Mouse (Mus musculus) hindbrain, embryonic 12.5 days (tissue): Measurements from ENCODE around the gene Kcnh4. TPM values are rescaled to one million over a fixed set of nuclear protein-coding genes. Genes with fewer than 3 reads are reported as not detected.
A peak's percentile ranks its signal among the peaks of the same experiment; 100 is the strongest.

Experiments
- ATAC-seq: fragments of 200-750 bp; cut with Nextera tagmentation; 2 replicates; pipeline ENCODE4 v1.8.0; 2017; ENCODE audit warnings: moderate TSS enrichment; ENCODE audit not compliant: low FRiP score
- H3K27ac ChIP-seq: fragments of 300-500 bp; sonication (generic); 2 replicates; pipeline ENCODE4 v1.5.1; 2016; ENCODE audit warnings: mild to moderate bottlenecking
- H3K27me3 ChIP-seq: fragments of 300-500 bp; sonication (generic); 2 replicates; pipeline ENCODE4 v1.6.1; 2016; ENCODE audit warnings: mild to moderate bottlenecking
- H3K36me3 ChIP-seq: fragments of 300-500 bp; sonication (generic); 2 replicates; pipeline ENCODE4 v1.6.1; 2016; ENCODE audit warnings: mild to moderate bottlenecking
- H3K4me1 ChIP-seq: fragments of 300-500 bp; sonication (generic); 2 replicates; pipeline ENCODE4 v1.6.1; 2016
- H3K4me2 ChIP-seq: fragments of 300-500 bp; sonication (generic); replicated peaks from 2 replicates; pipeline ENCODE4 v1.6.1; 2016; ENCODE audit warnings: mild to moderate bottlenecking
- H3K4me3 ChIP-seq: fragments of 300-500 bp; sonication (generic); 2 replicates; pipeline ENCODE4 v1.5.1; 2016; ENCODE audit warnings: mild to moderate bottlenecking
- H3K9ac ChIP-seq: fragments of 300-500 bp; sonication (generic); 2 replicates; pipeline ENCODE4 v1.6.1; 2016; ENCODE audit warnings: mild to moderate bottlenecking, moderate library complexity
- H3K9me3 ChIP-seq: fragments of 300-500 bp; sonication (generic); replicated peaks from 2 replicates; pipeline ENCODE4 v1.6.1; 2016; ENCODE audit warnings: mild to moderate bottlenecking
- WGBS: fragments of 180-500 bp; shearing (Covaris S2); methylation state at CpG from one replicate; pipeline ENCODE4 v1.1.7; 2016; 5-methylcytosine and 5-hydroxymethylcytosine counted together
- polyA plus RNA-seq: library from polyadenylated mRNA; unstranded; fragments of >200 nt; fragmentation: Nextera tagmentation; extraction: Ambion mirVana; gene quantifications from 2 replicates; pipeline ENCODE4 v1.2.1, GENCODE M21; 2016

Gene Kcnh4
- polyA plus RNA-seq, 1 experiment from 2014 or later = 6.0 TPM

- H3K4me2 ChIP-seq = no peak overlapping the region
- no peak for ATAC-seq
- no peaks in the 10 kb centered on the region for H3K27me3 ChIP-seq
- H3K9ac ChIP-seq = no peak overlapping the region
- 0 out of 2 replicates have a peak, but pooled peaks cover 2% of the 10 kb centered on the region for H3K4me1 ChIP-seq
- no peak overlapping the region for H3K27ac ChIP-seq
- WGBS = 86% methylated on average over 13 of the region's 13 CpGs
- H3K36me3 ChIP-seq = peaks cover 29% of the 10 kb centered on the region
- H3K9me3 ChIP-seq = no peaks in the 10 kb centered on the region
- H3K4me3 ChIP-seq = no peak overlapping the region
Observed at GRCm38 (mm10) chr11:100782568-100782967, 22.8 kb upstream of the Kcnh4 start.

DNA sequence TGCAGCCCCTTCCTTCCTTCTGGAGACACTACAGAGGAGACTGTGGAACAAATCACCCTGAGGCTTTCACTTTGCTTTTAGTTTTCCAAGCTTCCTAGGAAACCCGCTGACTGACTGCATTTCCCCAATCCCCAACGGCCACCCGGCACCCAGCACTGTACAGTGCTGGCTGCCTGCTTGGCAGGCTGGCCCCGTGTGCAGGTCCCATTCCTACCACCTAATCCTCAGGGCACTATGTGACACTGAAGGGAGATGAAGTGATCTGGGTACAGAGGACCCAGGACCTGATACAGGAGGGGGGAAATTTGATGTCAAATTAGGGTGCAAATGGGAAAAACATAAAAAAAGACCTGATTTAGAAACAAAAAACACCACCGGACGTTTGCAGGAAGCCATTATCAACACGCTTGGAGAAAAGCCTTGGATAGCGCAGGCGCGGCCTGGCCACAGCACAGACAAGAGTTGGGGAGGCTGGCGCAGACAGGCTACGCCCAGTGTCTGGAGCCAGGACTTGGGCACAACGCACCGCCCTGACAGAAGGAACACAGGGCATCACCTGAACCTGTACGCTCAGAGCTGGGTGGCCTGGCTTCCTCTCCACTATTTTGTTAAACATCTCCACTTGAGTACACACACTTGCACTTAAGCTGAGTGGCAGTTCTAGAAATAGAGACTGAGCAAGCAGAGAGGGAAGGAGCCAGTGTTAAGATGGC, 22.2 kb upstream of the Kcnh4 start:
- H3K36me3 ChIP-seq = peaks cover 29% of the 10 kb centered on the region
- 89% methylated on average over 15 of the region's 15 CpGs for WGBS
- H3K9ac ChIP-seq = no peak overlapping the region
- H3K4me3 ChIP-seq = no peak overlapping the region
- 0 out of 2 replicates have a peak, but pooled peaks cover 2% of the 10 kb centered on the region for H3K4me1 ChIP-seq
- ATAC-seq = no peak
- H3K9me3 ChIP-seq = no peaks in the 10 kb centered on the region
- H3K27me3 ChIP-seq = no peaks in the 10 kb centered on the region
- H3K27ac ChIP-seq = no peak overlapping the region
- H3K4me2 ChIP-seq = no peak overlapping the region

- 86% methylated on average over 8 of the region's 8 CpGs for WGBS
- Histone ChIP-seq H3K9ac (no peak overlapping the region), H3K4me1 (no peaks in the 10 kb centered on the region), H3K9me3 (no peaks in the 10 kb centered on the region), H3K4me2 (no peak overlapping the region), H3K4me3 (no peak overlapping the region), H3K27me3 (no peaks in the 10 kb centered on the region), H3K27ac (no peak overlapping the region), H3K36me3 (peaks cover 26% of the 10 kb centered on the region)
- ATAC-seq = no peak
Observed at GRCm38 (mm10) chr11:100780247-100780646, 20.5 kb upstream of the Kcnh4 start.

GRCm38 (mm10) chr11:100778069-100778468, 18.3 kb upstream of the Kcnh4 start:
- H3K4me1 ChIP-seq = no peaks in the 10 kb centered on the region
- WGBS = 79% methylated on average over 3 of the region's 3 CpGs
- no peak for ATAC-seq

DNA sequence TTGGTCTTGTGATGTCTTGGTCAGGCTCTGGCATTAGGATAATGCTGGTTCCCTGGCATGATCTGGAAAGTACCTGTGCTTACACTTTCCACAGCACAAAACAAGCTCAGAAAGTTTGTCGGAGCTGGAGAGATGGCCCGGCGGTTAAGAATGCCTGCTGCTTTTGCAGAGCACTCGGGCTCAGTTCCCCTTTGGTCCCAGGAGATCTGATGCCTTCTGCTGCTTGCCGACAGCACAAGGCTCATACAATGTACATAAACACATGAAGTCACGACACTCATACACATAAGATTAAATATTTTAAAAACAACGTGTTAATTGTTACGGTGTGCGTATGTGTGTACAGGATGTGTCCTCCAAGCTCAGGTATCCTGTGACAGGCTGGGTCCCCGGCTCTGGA, 16.2 kb upstream of the Kcnh4 start:
- Histone ChIP-seq H3K36me3 (0 out of 2 replicates have a peak, but pooled peaks cover 3% of the 10 kb centered on the region), H3K27me3 (no peaks in the 10 kb centered on the region), H3K4me1 (0 out of 2 replicates have a peak, but pooled peaks cover 2% of the 10 kb centered on the region), H3K9ac (no peak overlapping the region), H3K9me3 (no peaks in the 10 kb centered on the region), H3K27ac (no peak overlapping the region), H3K4me3 (no peak overlapping the region), H3K4me2 (no peak overlapping the region)
- 84% methylated on average over 10 of the region's 10 CpGs for WGBS
- no peak for ATAC-seq

More at GRCm38 (mm10) chr11:100778069-100778468, 18.3 kb upstream of the Kcnh4 start:
- H3K4me2 ChIP-seq = no peak overlapping the region
- H3K27ac ChIP-seq = no peak overlapping the region
- H3K9ac ChIP-seq = no peak overlapping the region
- no peak overlapping the region for H3K4me3 ChIP-seq
- no peaks in the 10 kb centered on the region for H3K27me3 ChIP-seq
- H3K9me3 ChIP-seq = no peaks in the 10 kb centered on the region
- peaks cover 20% of the 10 kb centered on the region for H3K36me3 ChIP-seq

GRCm38 (mm10) chr11:100774261-100774660, 14.5 kb upstream of the Kcnh4 start:
- Histone ChIP-seq H3K27me3 (no peaks in the 10 kb centered on the region), H3K4me2 (no peak overlapping the region), H3K9me3 (no peaks in the 10 kb centered on the region), H3K4me3 (no peak overlapping the region), H3K27ac (no peak overlapping the region), H3K36me3 (no peaks in the 10 kb centered on the region), H3K4me1 (peaks cover 9% of the 10 kb centered on the region), H3K9ac (no peak overlapping the region)
- WGBS = 79% methylated on average over 4 of the region's 4 CpGs
- no peak for ATAC-seq

DNA sequence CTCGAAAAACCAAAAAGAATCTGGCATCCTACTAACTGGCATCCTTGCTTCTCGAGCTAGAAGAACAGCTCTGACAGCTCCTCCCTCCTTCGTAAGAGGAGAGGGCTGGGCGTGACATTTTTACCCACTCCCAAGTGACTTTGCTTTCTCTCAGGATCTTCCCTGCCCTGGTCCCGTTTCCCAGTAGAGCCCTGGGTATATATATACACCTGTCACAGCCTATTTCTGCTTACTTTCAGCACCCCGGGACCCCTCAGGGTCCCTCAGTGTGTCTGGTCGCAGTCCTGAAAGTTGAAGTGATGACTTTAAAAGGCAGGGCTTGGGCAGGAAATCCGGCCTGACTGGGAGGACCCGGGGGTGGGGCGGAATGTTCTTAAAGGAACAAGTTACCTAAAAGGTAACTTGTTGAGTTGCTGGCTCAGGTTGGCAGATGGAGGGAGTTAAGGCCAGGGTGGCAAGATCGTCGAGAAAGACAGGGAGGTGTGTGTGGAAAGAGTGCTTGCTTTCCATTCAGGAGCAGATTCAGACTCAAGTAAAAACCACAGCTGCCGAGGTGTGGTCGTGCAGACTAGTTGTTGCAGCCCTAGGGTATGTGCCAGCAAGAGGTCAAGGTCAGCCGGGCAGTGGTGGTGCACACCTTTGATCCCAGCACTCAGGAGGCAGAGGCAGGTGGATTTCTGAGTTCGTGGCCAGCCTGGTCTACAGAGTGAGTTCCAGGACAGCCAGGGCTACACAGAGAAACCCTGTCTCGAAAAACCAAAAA, 11.1 kb upstream of the Kcnh4 start, which contains the start of gene Ghdc:
Gene Ghdc (minus strand): TSS at position 312 of the 763 bp plus-strand sequence.
- Histone ChIP-seq H3K4me2 (peak within 1 kb of the TSS; percentile 48), H3K36me3 (no peaks in the 10 kb centered on the region), H3K27me3 (no peaks in the 10 kb centered on the region), H3K27ac (no peak within 1 kb of the TSS), H3K9ac (peak within 1 kb of the TSS; percentile 49), H3K9me3 (no peaks in the 10 kb centered on the region), H3K4me3 (peak within 1 kb of the TSS; percentile 41), H3K4me1 (peaks cover 9% of the 10 kb centered on the region)
- ATAC-seq = no peak
- 24% methylated on average over 17 of the region's 17 CpGs for WGBS

DNA sequence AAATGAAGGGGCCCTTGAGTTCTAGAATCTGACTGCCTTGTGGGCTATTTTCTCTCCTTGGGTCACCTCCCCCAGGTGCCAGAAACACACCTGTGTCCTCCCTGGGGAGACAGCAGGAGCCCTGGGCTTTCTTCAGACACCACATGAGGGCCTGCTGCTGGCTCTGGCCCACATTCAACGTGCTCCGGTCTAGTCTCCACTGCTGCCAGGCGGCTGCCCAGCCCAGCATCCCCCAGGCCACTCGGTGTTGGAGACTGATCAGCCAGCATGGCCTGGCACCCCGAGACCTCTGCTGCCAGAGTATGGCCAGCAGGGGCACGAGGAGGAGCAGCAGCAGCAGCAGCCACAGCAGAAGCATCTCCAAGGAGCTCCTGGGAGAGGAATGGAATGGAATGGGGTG, 10.2 kb upstream of the Kcnh4 start:
- H3K36me3 ChIP-seq = no peaks in the 10 kb centered on the region
- peak overlapping the region; percentile 32; the same call in 1 of the 2 replicates for H3K9ac ChIP-seq
- H3K27me3 ChIP-seq = no peaks in the 10 kb centered on the region
- WGBS = 56% methylated on average over 6 of the region's 6 CpGs
- no peaks in the 10 kb centered on the region for H3K9me3 ChIP-seq
- H3K4me2 ChIP-seq = peak overlapping the region; percentile 48
- H3K27ac ChIP-seq = no peak overlapping the region
- H3K4me1 ChIP-seq = peaks cover 9% of the 10 kb centered on the region
- H3K4me3 ChIP-seq = peak overlapping the region; percentile 41
- ATAC-seq = no peak

DNA sequence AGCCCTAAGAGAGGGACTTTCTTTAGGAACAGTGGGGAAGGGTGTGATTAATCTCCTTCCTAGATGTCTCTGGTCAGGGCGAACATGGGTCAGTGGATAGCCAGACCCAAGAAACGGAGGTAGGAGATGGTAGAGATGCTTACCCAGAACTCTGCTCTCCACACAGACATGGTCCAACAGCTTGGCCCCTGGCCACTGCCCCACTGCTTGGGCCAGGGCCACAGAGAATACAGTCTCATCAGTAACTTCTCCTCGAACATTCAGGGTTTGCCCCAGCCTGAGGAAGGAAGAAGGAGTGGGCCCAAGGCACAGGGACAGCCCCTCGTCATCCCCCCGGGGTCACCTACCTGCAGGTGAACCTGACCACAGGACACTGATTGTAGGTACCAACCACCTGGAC, 8.1 kb upstream of the Kcnh4 start:
- Histone ChIP-seq H3K4me2 (no peak overlapping the region), H3K9me3 (no peaks in the 10 kb centered on the region), H3K4me3 (no peak overlapping the region), H3K36me3 (no peaks in the 10 kb centered on the region), H3K4me1 (peaks cover 9% of the 10 kb centered on the region), H3K9ac (no peak overlapping the region), H3K27me3 (peaks cover 3% of the 10 kb centered on the region; the same call in 1 of the 2 replicates), H3K27ac (no peak overlapping the region)
- WGBS = 91% methylated on average over 5 of the region's 5 CpGs
- ATAC-seq = no peak

GRCm38 (mm10) chr11:100766726-100767125, 7.0 kb upstream of the Kcnh4 start:
- Histone ChIP-seq H3K36me3 (no peaks in the 10 kb centered on the region), H3K27me3 (peaks cover 15% of the 10 kb centered on the region), H3K27ac (no peak overlapping the region), H3K4me2 (no peak overlapping the region), H3K9ac (no peak overlapping the region), H3K4me1 (peaks cover 9% of the 10 kb centered on the region), H3K4me3 (no peak overlapping the region), H3K9me3 (no peaks in the 10 kb centered on the region)
- 80% methylated on average over 9 of the region's 9 CpGs for WGBS
- no peak for ATAC-seq

GRCm38 (mm10) chr11:100762831-100763230, 3.1 kb upstream of the Kcnh4 start, which contains the start of gene Hcrt:
Hcrt (minus strand) TSS chr11:100762931.
- H3K27ac ChIP-seq = no peak within 1 kb of the TSS
- 90% methylated on average over 7 of the region's 7 CpGs for WGBS

GRCm38 (mm10) chr11:100761547-100762045, 1.9 kb upstream of the Kcnh4 start:
- Histone ChIP-seq H3K27me3 (peaks cover 35% of the 10 kb centered on the region), H3K9me3 (no peaks in the 10 kb centered on the region), H3K4me1 (peaks cover 17% of the 10 kb centered on the region), H3K36me3 (no peaks in the 10 kb centered on the region), H3K27ac (no peak overlapping the region), H3K9ac (peak overlapping the region; percentile 8; the same call in 1 of the 2 replicates), H3K4me2 (peak overlapping the region; percentile 56), H3K4me3 (peak overlapping the region; percentile 35)
- WGBS = under 1% methylated on average over 27 of the region's 27 CpGs
- peak; percentile 62 for ATAC-seq

More at GRCm38 (mm10) chr11:100762831-100763230, 3.1 kb upstream of the Kcnh4 start, which contains the start of gene Hcrt:
- H3K27me3 ChIP-seq = peaks cover 35% of the 10 kb centered on the region
- H3K36me3 ChIP-seq = no peaks in the 10 kb centered on the region
- peak within 1 kb of the TSS; percentile 35 for H3K4me3 ChIP-seq
- peaks cover 17% of the 10 kb centered on the region for H3K4me1 ChIP-seq
- H3K9me3 ChIP-seq = no peaks in the 10 kb centered on the region
- no peak for ATAC-seq
- H3K4me2 ChIP-seq = peak within 1 kb of the TSS; percentile 56
- peak within 1 kb of the TSS; percentile 8; the same call in 1 of the 2 replicates for H3K9ac ChIP-seq
